Mouse (Mus musculus) c-Kit-positive CD71-positive TER-119-positive erythroid progenitor cells, embryonic 14.5 days (primary cell): ENCODE measurements around the gene Frmd4a.
A peak's percentile ranks its signal among the peaks of the same experiment; 100 is the strongest.

ENCODE experiments used
- DNase-seq: peaks from one replicate; pipeline ENCODE4 v3.0.0-alpha.2; 2013; ENCODE audit warnings: low spot score

Frmd4a gene

GRCm38 (mm10) chr2:4557466-4557865, 539.9 kb downstream of the Frmd4a start:
- DNase-seq: peak; percentile 46

GRCm38 (mm10) chr2:4558651-4559203, 541.2 kb downstream of the Frmd4a start:
- DNase-seq: peak; percentile 29

- DNase-seq: peak; percentile 77
Observed at GRCm38 (mm10) chr2:4559211-4559882, 541.8 kb downstream of the Frmd4a start.

- peak; percentile 81 for DNase-seq
Observed at GRCm38 (mm10) chr2:4559883-4560247, 542.3 kb downstream of the Frmd4a start.

GRCm38 (mm10) chr2:4560516-4560915, 543.0 kb downstream of the Frmd4a start:
- DNase-seq: peak; percentile 57

- DNase-seq: peak; percentile 90
Observed at GRCm38 (mm10) chr2:4561196-4561595, 543.7 kb downstream of the Frmd4a start.

GRCm38 (mm10) chr2:4562373-4562772, 544.9 kb downstream of the Frmd4a start:
- DNase-seq: peak; percentile 28

GRCm38 (mm10) chr2:4562826-4563225, 545.3 kb downstream of the Frmd4a start:
- DNase-seq: peak; percentile 34

- DNase-seq: no peak
Observed at GRCm38 (mm10) chr2:4563322-4563721, 545.8 kb downstream of the Frmd4a start.

- DNase-seq: no peak
Observed at GRCm38 (mm10) chr2:4566260-4566955, 548.9 kb downstream of the Frmd4a start.

GRCm38 (mm10) chr2:4566956-4567680, 549.6 kb downstream of the Frmd4a start:
- DNase-seq: no peak

GRCm38 (mm10) chr2:4568967-4569366, 551.5 kb downstream of the Frmd4a start:
- DNase-seq: no peak

- peak; percentile 32 for DNase-seq
Observed at GRCm38 (mm10) chr2:4570186-4570861, 552.8 kb downstream of the Frmd4a start.

- peak; percentile 69 for DNase-seq
Observed at GRCm38 (mm10) chr2:4572498-4573263, 555.2 kb downstream of the Frmd4a start.

GRCm38 (mm10) chr2:4573386-4573785, 555.9 kb downstream of the Frmd4a start:
- no peak for DNase-seq

GRCm38 (mm10) chr2:4574251-4574650, 556.7 kb downstream of the Frmd4a start:
- DNase-seq: no peak

- DNase-seq: no peak
Observed at GRCm38 (mm10) chr2:4575163-4575562, 557.6 kb downstream of the Frmd4a start.

GRCm38 (mm10) chr2:4575975-4576374, 558.5 kb downstream of the Frmd4a start:
- DNase-seq: no peak

GRCm38 (mm10) chr2:4578291-4578690, 560.8 kb downstream of the Frmd4a start:
- DNase-seq: no peak

- no peak for DNase-seq
Observed at GRCm38 (mm10) chr2:4579357-4580068, 562.0 kb downstream of the Frmd4a start.

GRCm38 (mm10) chr2:4580666-4581065, 563.1 kb downstream of the Frmd4a start:
- no peak for DNase-seq
